Mouse (Mus musculus): ENCODE data around the gene Ano6.

- TF ChIP-seq POLR2A (IDR thresholded peaks at IDR 0.05; ENCODE audit: control insufficient read depth, extremely low read depth, insufficient read depth, low read length, poor library complexity) (no peak), CTCF (IDR thresholded peaks at IDR 0.05; ENCODE audit: borderline replicate concordance, control insufficient read depth, extremely low read depth, insufficient read depth, low read length, poor library complexity) (no peak)
These were observed 77.5 kb downstream of the Ano6 start for GRCm38 (mm10) chr15:95868172-95868571.

All from thymus, adult 2 months (tissue).